Comparison of ENCODE assay signal across 18 mouse cellular contexts in genomic region chr12:21183321-21183720, GRCm38 (mm10).
"Had no signal": no experiment of that assay in that cellular context is flagged by ENCODE, and none has a peak within 500 bp of the region (broad histone marks: within the 10 kb centered on the region; RNA-seq: fewer than 3 reads in every experiment).

No protein-coding gene starts in this region.

- H3K4me2 ChIP-seq: liver, embryonic 13.5 days; lung, embryonic 15.5 days; midbrain, embryonic 11.5 days; midbrain, embryonic 15.5 days; neural tube, embryonic 12.5 days had no signal

- ATAC-seq: liver, postnatal 0 days; midbrain, embryonic 15.5 days had no signal

- H3K27me3 ChIP-seq: liver, embryonic 13.5 days; lung, embryonic 15.5 days; megakaryocyte, embryonic 14.5 days; midbrain, embryonic 15.5 days; neural tube, embryonic 12.5 days had no signal

- H3K36me3 ChIP-seq: liver, embryonic 13.5 days; lung, embryonic 15.5 days; midbrain, embryonic 15.5 days had no signal

- DNase-seq: kidney, postnatal 4 days; liver, embryonic 13.5 days; liver, postnatal 0 days; lung, postnatal 14 days; retina, postnatal 1 day; right cerebral cortex, postnatal 4 days; spleen, adult 18-20 months; thymus, adult 18-20 months; thymus, postnatal 14 days had no signal

- H3K9ac ChIP-seq: liver, embryonic 13.5 days; liver, postnatal 0 days; lung, embryonic 15.5 days; midbrain, embryonic 15.5 days; neural tube, embryonic 12.5 days had no signal

- H3K27ac ChIP-seq: kidney, postnatal 0 days; left cerebral cortex, adult 2 months; limb, embryonic 10.5 days; liver, embryonic 13.5 days; lung, embryonic 15.5 days; macrophage; midbrain, embryonic 15.5 days; neural tube, embryonic 12.5 days had no signal

- H3K9me3 ChIP-seq: limb, embryonic 10.5 days; liver, embryonic 13.5 days; lung, embryonic 15.5 days; megakaryocyte, embryonic 14.5 days; midbrain, embryonic 15.5 days; neural tube, embryonic 12.5 days had no signal

- H3K4me3 ChIP-seq: left cerebral cortex, adult 2 months; limb, embryonic 10.5 days; liver, embryonic 13.5 days; lung, embryonic 15.5 days; megakaryocyte, embryonic 14.5 days; midbrain, embryonic 15.5 days; neural tube, embryonic 12.5 days had no signal

- H3K4me1 ChIP-seq: limb, embryonic 10.5 days; lung, embryonic 15.5 days; midbrain, embryonic 15.5 days; neural tube, embryonic 12.5 days had no signal
